Mouse (Mus musculus) hindbrain, embryonic 16.5 days (tissue): Measurements from ENCODE around the gene Dnph1. TPM values are rescaled to one million over a fixed set of nuclear protein-coding genes. Genes with fewer than 3 reads are reported as not detected.
A peak's percentile ranks its signal among the peaks of the same experiment; 100 is the strongest.

Experiments
- ATAC-seq: fragments of 200-750 bp; cut with Nextera tagmentation; 2 replicates; pipeline ENCODE4 v1.8.0; 2017; ENCODE audit warnings: moderate TSS enrichment, moderate library complexity
- H3K27ac ChIP-seq: fragments of 300-500 bp; sonication (generic); 2 replicates; pipeline ENCODE4 v1.5.1; 2014; ENCODE audit warnings: low read depth, mild to moderate bottlenecking, control low read depth, low read length, moderate library complexity
- H3K27me3 ChIP-seq: fragments of 300-500 bp; sonication (generic); replicated peaks from 2 replicates; pipeline ENCODE4 v1.6.1; 2014; ENCODE audit warnings: low read length; ENCODE audit not compliant: control insufficient read depth, insufficient read depth
- H3K36me3 ChIP-seq: fragments of 300-500 bp; sonication (generic); 2 replicates; pipeline ENCODE4 v1.6.1; 2014; ENCODE audit warnings: mild to moderate bottlenecking, low read length, moderate library complexity, mixed read lengths; ENCODE audit not compliant: control insufficient read depth, insufficient read depth
- H3K4me1 ChIP-seq: fragments of 300-500 bp; sonication (generic); 2 replicates; pipeline ENCODE4 v1.6.1; 2014; ENCODE audit warnings: low read depth, low read length; ENCODE audit not compliant: control insufficient read depth, insufficient read depth
- H3K4me2 ChIP-seq: fragments of 300-500 bp; sonication (generic); 2 replicates; pipeline ENCODE4 v1.6.1; 2014; ENCODE audit warnings: mild to moderate bottlenecking, low read length, control low read depth, moderate library complexity
- H3K4me3 ChIP-seq: fragments of 300-500 bp; sonication (generic); 2 replicates; pipeline ENCODE4 v1.5.1; 2014; ENCODE audit warnings: mild to moderate bottlenecking, low read length, control low read depth, moderate library complexity
- H3K9ac ChIP-seq: fragments of 300-500 bp; sonication (generic); 2 replicates; pipeline ENCODE4 v1.6.1; 2014; ENCODE audit warnings: low read depth, mild to moderate bottlenecking, control low read depth, low read length, moderate library complexity
- H3K9me3 ChIP-seq: fragments of 300-500 bp; sonication (generic); 2 replicates; pipeline ENCODE4 v1.6.1; 2014; ENCODE audit warnings: mild to moderate bottlenecking, low read length, moderate library complexity; ENCODE audit not compliant: control insufficient read depth
- WGBS: fragments of 180-500 bp; shearing (Covaris S2); extraction: QIAGEN DNeasy Blood & Tissue Kit; methylation state at CpG from one replicate; pipeline ENCODE4 v1.1.7; 2014; 5-methylcytosine and 5-hydroxymethylcytosine counted together
- polyA plus RNA-seq: library from polyadenylated mRNA; unstranded; fragments of >200 nt; fragmentation: Nextera tagmentation; extraction: Ambion mirVana; gene quantifications from 2 replicates; pipeline ENCODE4 v1.2.1, GENCODE M21; 2015

Gene Dnph1
- polyA plus RNA-seq, 1 experiment from 2014 or later = 19.0 TPM

- H3K36me3 ChIP-seq = peaks cover 30% of the 10 kb centered on the region
- peak within 1 kb of the TSS; percentile 87 for H3K4me3 ChIP-seq
- H3K9me3 ChIP-seq = no peaks in the 10 kb centered on the region
- H3K4me2 ChIP-seq = peak within 1 kb of the TSS; percentile 79
- no peaks in the 10 kb centered on the region for H3K27me3 ChIP-seq
- WGBS = 2% methylated on average over 37 of the region's 49 CpGs
- H3K27ac ChIP-seq = peak within 1 kb of the TSS; percentile 75
- peak within 1 kb of the TSS; percentile 93 for H3K9ac ChIP-seq
- ATAC-seq = peak; percentile 94
- H3K4me1 ChIP-seq = peaks cover 12% of the 10 kb centered on the region
Measured at GRCm38 (mm10) chr17:46545813-46546564, 49.5 kb downstream of the Dnph1 start, which contains the start of gene Cul9. TSS of gene Cul9 (minus strand) at chr17:46546388.

- 10% methylated on average over 7 of the region's 7 CpGs for WGBS
- ATAC-seq = no peak
- Histone ChIP-seq H3K27me3 (no peaks in the 10 kb centered on the region), H3K9ac (peak overlapping the region; percentile 93), H3K4me3 (peak overlapping the region; percentile 87), H3K4me1 (peaks cover 12% of the 10 kb centered on the region), H3K27ac (0 out of 2 replicates have a peak overlapping the region, but pooled peaks have one; percentile 20), H3K36me3 (peaks cover 29% of the 10 kb centered on the region), H3K4me2 (peak overlapping the region; percentile 79), H3K9me3 (no peaks in the 10 kb centered on the region)
Measured at GRCm38 (mm10) chr17:46546591-46546990, 50.1 kb downstream of the Dnph1 start.

- peak overlapping the region; percentile 79; the same call in 1 of the 2 replicates for H3K4me2 ChIP-seq
- H3K4me1 ChIP-seq = peaks cover 12% of the 10 kb centered on the region
- ATAC-seq = no peak
- no peaks in the 10 kb centered on the region for H3K9me3 ChIP-seq
- no peak overlapping the region for H3K9ac ChIP-seq
- H3K27me3 ChIP-seq = no peaks in the 10 kb centered on the region
- peaks cover 29% of the 10 kb centered on the region for H3K36me3 ChIP-seq
- H3K27ac ChIP-seq = no peak overlapping the region
- H3K4me3 ChIP-seq = no peak overlapping the region
- WGBS = 19% methylated on average over 8 of the region's 8 CpGs
Measured at GRCm38 (mm10) chr17:46546995-46547394, 50.5 kb downstream of the Dnph1 start.

GRCm38 (mm10) chr17:46547923-46548322 is 51.4 kb downstream of the Dnph1 start:
- H3K27me3 ChIP-seq = no peaks in the 10 kb centered on the region
- H3K36me3 ChIP-seq = peaks cover 27% of the 10 kb centered on the region
- no peak overlapping the region for H3K4me2 ChIP-seq
- H3K9ac ChIP-seq = no peak overlapping the region
- H3K9me3 ChIP-seq = no peaks in the 10 kb centered on the region
- H3K4me1 ChIP-seq = peaks cover 20% of the 10 kb centered on the region
- no peak for ATAC-seq
- H3K4me3 ChIP-seq = no peak overlapping the region
- H3K27ac ChIP-seq = no peak overlapping the region
- WGBS = 22% methylated on average over 3 of the region's 3 CpGs

GRCm38 (mm10) chr17:46548741-46549140 is 52.2 kb downstream of the Dnph1 start:
- Histone ChIP-seq H3K4me3 (no peak overlapping the region), H3K27ac (no peak overlapping the region), H3K4me2 (no peak overlapping the region), H3K9ac (no peak overlapping the region), H3K27me3 (no peaks in the 10 kb centered on the region), H3K4me1 (peaks cover 28% of the 10 kb centered on the region), H3K9me3 (no peaks in the 10 kb centered on the region), H3K36me3 (peaks cover 23% of the 10 kb centered on the region)
- 51% methylated on average over 11 of the region's 11 CpGs for WGBS
- no peak for ATAC-seq

- Histone ChIP-seq H3K27ac (no peak overlapping the region), H3K36me3 (peaks cover 23% of the 10 kb centered on the region), H3K9me3 (no peaks in the 10 kb centered on the region), H3K4me3 (no peak overlapping the region), H3K9ac (no peak overlapping the region), H3K4me2 (no peak overlapping the region), H3K27me3 (no peaks in the 10 kb centered on the region), H3K4me1 (peaks cover 33% of the 10 kb centered on the region)
- WGBS = 24% methylated on average over 8 of the region's 8 CpGs
- ATAC-seq = no peak
Measured at GRCm38 (mm10) chr17:46549193-46549592, 52.7 kb downstream of the Dnph1 start.

Other genes with a start within 250 kb of the Dnph1 start
- 72.4 and 76.6 TPM in 2 replicates for gene Polr1c, start 248.7 kb upstream of the Dnph1 start, polyA plus RNA-seq
- 101 and 105 TPM in 2 replicates for gene Yipf3, start 248.6 kb upstream of the Dnph1 start, polyA plus RNA-seq
- gene Lrrc73, start 243.2 kb upstream of the Dnph1 start, polyA plus RNA-seq = 19.1 and 23.8 TPM in 2 replicates
- 26.7 and 32.1 TPM in 2 replicates for gene Tjap1, start 213.7 kb upstream of the Dnph1 start, polyA plus RNA-seq
- 25.3 and 26.8 TPM in 2 replicates for gene Dlk2, start 199.3 kb upstream of the Dnph1 start, polyA plus RNA-seq
- 9.2 and 9.3 TPM in 2 replicates for gene Abcc10, start 168.4 kb upstream of the Dnph1 start, polyA plus RNA-seq
- gene Zfp318, start 113.0 kb upstream of the Dnph1 start, polyA plus RNA-seq = 10.2 and 11.8 TPM in 2 replicates
- gene Crip3, start 67.8 kb upstream of the Dnph1 start, polyA plus RNA-seq = 3.3 and 3.6 TPM in 2 replicates
- not detected in 2 replicates for gene Slc22a7, start 58.3 kb upstream of the Dnph1 start, polyA plus RNA-seq
- gene Ttbk1, start 9.0 kb upstream of the Dnph1 start, polyA plus RNA-seq = 5.1 and 5.5 TPM in 2 replicates
- gene Cul9, start 49.7 kb downstream of the Dnph1 start, polyA plus RNA-seq = 19.7 and 25.1 TPM in 2 replicates
- 3.5 and 3.6 TPM in 2 replicates for gene Srf, start 59.5 kb downstream of the Dnph1 start, polyA plus RNA-seq
- 25.9 and 36.1 TPM in 2 replicates for gene Ptk7, start 132.8 kb downstream of the Dnph1 start, polyA plus RNA-seq
- gene Klc4, start 149.3 kb downstream of the Dnph1 start, polyA plus RNA-seq = 32.3 and 34.1 TPM in 2 replicates
- 64.5 and 73.7 TPM in 2 replicates for gene Mrpl2, start 149.5 kb downstream of the Dnph1 start, polyA plus RNA-seq
- gene Cul7, start 153.6 kb downstream of the Dnph1 start, polyA plus RNA-seq = 39.9 and 45.4 TPM in 2 replicates
- gene Rrp36, start 177.6 kb downstream of the Dnph1 start, polyA plus RNA-seq = 51.4 and 54.8 TPM in 2 replicates
- 317 and 353 TPM in 2 replicates for gene Mea1, start 182.1 kb downstream of the Dnph1 start, polyA plus RNA-seq
- gene Klhdc3, start 184.2 kb downstream of the Dnph1 start, polyA plus RNA-seq = 176 and 179 TPM in 2 replicates
- gene Ppp2r5d, start 208.4 kb downstream of the Dnph1 start, polyA plus RNA-seq = 102 and 112 TPM in 2 replicates
- 23.0 and 25.7 TPM in 2 replicates for gene Pex6, start 214.8 kb downstream of the Dnph1 start, polyA plus RNA-seq
- 1.1 and 1.7 TPM in 2 replicates for gene Gnmt, start 232.5 kb downstream of the Dnph1 start, polyA plus RNA-seq